ENCODE assay signal across 22 mouse cellular contexts in genomic region chr9:110678886-110679285, GRCm38 (mm10).
"Had no signal": no experiment of that assay in that cellular context is flagged by ENCODE, and none has a peak within 500 bp of the region (broad histone marks: within the 10 kb centered on the region; RNA-seq: fewer than 3 reads in every experiment).

No protein-coding gene starts in this region.

- H3K27ac ChIP-seq: left cerebral cortex, adult 2 months; limb, embryonic 12.5 days; limb, embryonic 15.5 days; liver, embryonic 14.5 days; midbrain, embryonic 12.5 days; midbrain, embryonic 15.5 days; neural tube, embryonic 12.5 days; neural tube, embryonic 15.5 days; stomach, embryonic 15.5 days had no signal

- H3K27me3 ChIP-seq: limb, embryonic 12.5 days; limb, embryonic 15.5 days; megakaryocyte, embryonic 14.5 days; midbrain, embryonic 12.5 days; midbrain, embryonic 15.5 days; neural tube, embryonic 12.5 days; neural tube, embryonic 15.5 days; stomach, embryonic 15.5 days had no signal

- H3K4me3 ChIP-seq: left cerebral cortex, adult 2 months; limb, embryonic 12.5 days; limb, embryonic 15.5 days; megakaryocyte, embryonic 14.5 days; midbrain, embryonic 12.5 days; midbrain, embryonic 15.5 days; neural tube, embryonic 12.5 days; neural tube, embryonic 15.5 days; stomach, embryonic 15.5 days had no signal

- DNase-seq: kidney, adult 18-20 months; kidney, adult 9 months; kidney, postnatal 14 days; kidney, postnatal 4 days; layer of hippocampus, postnatal 36 days; left cerebral cortex, postnatal 4 days; liver, postnatal 0 days; lung, embryonic 14.5 days; retina, postnatal 1 day; right cerebral cortex, postnatal 25 days; spleen, adult 18-20 months; thymus, postnatal 25 days had no signal
